Mouse (Mus musculus) heart, postnatal 25 days (tissue): ENCODE results near the gene Gpr27. TPM values are rescaled to one million over a fixed set of nuclear protein-coding genes. Genes with fewer than 3 reads are reported as not detected.

Experiments
- DNase-seq: peaks from one replicate; pipeline ENCODE4 v3.0.0; 2022; ENCODE audit warnings: low spot score
- intact Hi-C: fragments of 180-260 bp; cut with DNase I; formaldehyde crosslinking; loops from one replicate; pipeline ENCODE4 v1.15.1; 2025
- total RNA-seq, 2 experiments: library from RNA; stranded (reverse); gene quantifications; 2 replicates each; pipeline ENCODE4 v1.2.3; 2021

The Gpr27 gene
- total RNA-seq, 2 experiments from 2014 or later, result 3.9 to 4.4 TPM

- DNase-seq, result no peak
- intact Hi-C loops, result no loop called here
These were observed 40.2 kb downstream of the Gpr27 start for GRCm38 (mm10) chr6:99732673-99733072.

- intact Hi-C loops, result no loop called here
- no peak for DNase-seq
These were observed 42.2 kb downstream of the Gpr27 start for GRCm38 (mm10) chr6:99734666-99735065.

GRCm38 (mm10) chr6:99742866-99743265, 50.4 kb downstream of the Gpr27 start:
- no peak for DNase-seq
- intact Hi-C loops, result no loop called here

Other genes starting within 250 kb of the Gpr27 start
- 10 to 100 TPM; 33.6 to 35.3 TPM for gene Foxp1, start 170.0 kb upstream of the Gpr27 start, total RNA-seq
- gene Eif4e3, start 25.9 kb upstream of the Gpr27 start, total RNA-seq, result 10 to 100 TPM; 36.9 to 40.7 TPM
- 1 to 10 TPM; 1.5 to 2.7 TPM for gene Gm20696, start 25.9 kb upstream of the Gpr27 start, total RNA-seq
- not detected for gene Prok2, start 33.7 kb downstream of the Gpr27 start, total RNA-seq